Mouse (Mus musculus): ENCODE results near the gene Add1. TPM values are rescaled to one million over a fixed set of nuclear protein-coding genes. Genes with fewer than 3 reads are reported as not detected.
"Not testable (repeated sequence)": the region's sequence is repeated elsewhere in the genome, so short reads cannot be mapped to it uniquely, and the experiment has no call there.

Gene Add1
- total and polyA plus RNA-seq, 2 experiments from 2014 or later = 166 to 301 TPM

DNA sequence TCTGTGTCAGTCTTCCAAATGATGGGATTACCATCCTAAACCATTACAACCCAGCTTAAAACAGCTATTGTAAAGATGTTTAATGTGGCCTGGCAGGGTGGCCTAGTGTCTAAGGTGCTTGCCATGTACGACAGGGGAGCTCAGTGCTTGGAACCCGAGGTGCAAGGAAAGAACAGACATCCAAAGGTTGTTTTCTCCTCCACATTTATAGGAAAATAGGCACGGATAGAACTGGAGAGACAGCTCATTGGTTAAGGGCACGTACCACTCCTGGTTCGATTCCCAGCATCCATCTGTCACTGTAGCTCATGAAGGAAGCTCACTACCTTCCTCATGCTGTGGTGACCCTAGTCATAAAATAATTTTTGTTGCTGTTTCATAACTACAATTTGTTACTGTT, 14.4 kb downstream of the Add1 start:
- no peak for TF ChIP-seq CTCF (IDR thresholded peaks at IDR 0.05)
- 72% methylated on average over 5 of the region's 5 CpGs for WGBS
- Histone ChIP-seq H3K9me3 (ENCODE audit: low read length) (no peaks in the 10 kb centered on the region), H3K9ac (replicated peaks; ENCODE audit: low read length, poor library complexity, severe bottlenecking) (no peak overlapping the region), H3K27me3 (ENCODE audit: insufficient read depth, low read length) (no peaks in the 10 kb centered on the region), H3K4me3 (ENCODE audit: low read depth, low read length) (no peak overlapping the region), H3K36me3 (ENCODE audit: insufficient read depth, low read length) (no peaks in the 10 kb centered on the region), H3K4me2 (ENCODE audit: low read depth, low read length, poor library complexity, severe bottlenecking) (no peak overlapping the region), H3K27ac (ENCODE audit: low read depth, low read length) (no peak overlapping the region), H3K4me1 (ENCODE audit: insufficient read depth, low read length) (no peaks in the 10 kb centered on the region)
- DNase-seq (ENCODE audit: low spot score) (no peak), ATAC-seq (ENCODE audit: low FRiP score) (no peak)

DNA sequence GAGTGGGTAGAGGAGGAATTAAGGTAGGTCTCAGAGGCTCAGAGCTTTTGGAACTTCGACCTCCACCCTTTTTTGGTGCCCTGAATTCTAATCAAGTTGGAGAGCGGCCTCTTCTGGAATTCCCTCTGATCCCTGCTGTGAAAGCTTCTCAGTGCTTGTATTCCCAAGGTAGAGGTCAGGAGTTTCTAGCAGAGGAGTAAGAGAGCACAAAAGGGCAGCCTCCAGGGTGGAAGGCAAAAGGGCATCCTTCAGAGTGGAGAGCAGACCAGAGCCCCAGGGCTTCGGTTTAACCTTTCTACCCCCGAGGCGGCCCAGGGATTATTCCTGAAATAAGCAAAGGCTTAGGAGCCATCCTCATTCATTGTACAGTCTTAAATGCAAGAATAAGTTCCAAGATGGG, 16.6 kb downstream of the Add1 start:
- Histone ChIP-seq H3K9me3 (ENCODE audit: low read length) (no peaks in the 10 kb centered on the region), H3K4me2 (ENCODE audit: low read depth, low read length, poor library complexity, severe bottlenecking) (no peak overlapping the region), H3K36me3 (ENCODE audit: insufficient read depth, low read length) (no peaks in the 10 kb centered on the region; the same call in 1 of the 2 replicates), H3K4me3 (ENCODE audit: low read depth, low read length) (no peak overlapping the region), H3K27ac (ENCODE audit: low read depth, low read length) (no peak overlapping the region), H3K4me1 (ENCODE audit: insufficient read depth, low read length) (no peaks in the 10 kb centered on the region), H3K9ac (replicated peaks; ENCODE audit: low read length, poor library complexity, severe bottlenecking) (no peak overlapping the region), H3K27me3 (ENCODE audit: insufficient read depth, low read length) (no peaks in the 10 kb centered on the region)
- DNase-seq (ENCODE audit: low spot score) (no peak), ATAC-seq (ENCODE audit: low FRiP score) (no peak)
- 15% methylated on average over 5 of the region's 5 CpGs for WGBS
- no peak for TF ChIP-seq CTCF (IDR thresholded peaks at IDR 0.05)

GRCm38 (mm10) chr5:34590702-34591101, 17.2 kb downstream of the Add1 start:
- Histone ChIP-seq H3K36me3 (ENCODE audit: insufficient read depth, low read length) (no peaks in the 10 kb centered on the region; the same call in 1 of the 2 replicates), H3K4me2 (ENCODE audit: low read depth, low read length, poor library complexity, severe bottlenecking) (no peak overlapping the region), H3K27ac (ENCODE audit: low read depth, low read length) (no peak overlapping the region), H3K4me3 (ENCODE audit: low read depth, low read length) (no peak overlapping the region), H3K9me3 (ENCODE audit: low read length) (no peaks in the 10 kb centered on the region), H3K9ac (replicated peaks; ENCODE audit: low read length, poor library complexity, severe bottlenecking) (no peak overlapping the region), H3K27me3 (ENCODE audit: insufficient read depth, low read length) (no peaks in the 10 kb centered on the region), H3K4me1 (ENCODE audit: insufficient read depth, low read length) (no peaks in the 10 kb centered on the region)
- TF ChIP-seq CTCF (IDR thresholded peaks at IDR 0.05) = no peak
- 41% methylated on average over 4 of the region's 4 CpGs for WGBS
- no peak for ATAC-seq (ENCODE audit: low FRiP score)
- no peak for DNase-seq (ENCODE audit: low spot score)

GRCm38 (mm10) chr5:34591388-34592004, 18.0 kb downstream of the Add1 start:
- Histone ChIP-seq H3K4me2 (ENCODE audit: low read depth, low read length, poor library complexity, severe bottlenecking) (no peak overlapping the region), H3K27me3 (ENCODE audit: insufficient read depth, low read length) (no peaks in the 10 kb centered on the region), H3K9ac (replicated peaks; ENCODE audit: low read length, poor library complexity, severe bottlenecking) (no peak overlapping the region), H3K9me3 (ENCODE audit: low read length) (no peaks in the 10 kb centered on the region), H3K4me1 (ENCODE audit: insufficient read depth, low read length) (no peaks in the 10 kb centered on the region), H3K36me3 (ENCODE audit: insufficient read depth, low read length) (no peaks in the 10 kb centered on the region; the same call in 1 of the 2 replicates), H3K27ac (ENCODE audit: low read depth, low read length) (no peak overlapping the region), H3K4me3 (ENCODE audit: low read depth, low read length) (no peak overlapping the region)
- ATAC-seq (ENCODE audit: low FRiP score) (no peak), DNase-seq (ENCODE audit: low spot score) (peak; percentile 46)
- 28% methylated on average over 5 of the region's 5 CpGs for WGBS
- TF ChIP-seq CTCF (IDR thresholded peaks at IDR 0.05) = no peak

DNA sequence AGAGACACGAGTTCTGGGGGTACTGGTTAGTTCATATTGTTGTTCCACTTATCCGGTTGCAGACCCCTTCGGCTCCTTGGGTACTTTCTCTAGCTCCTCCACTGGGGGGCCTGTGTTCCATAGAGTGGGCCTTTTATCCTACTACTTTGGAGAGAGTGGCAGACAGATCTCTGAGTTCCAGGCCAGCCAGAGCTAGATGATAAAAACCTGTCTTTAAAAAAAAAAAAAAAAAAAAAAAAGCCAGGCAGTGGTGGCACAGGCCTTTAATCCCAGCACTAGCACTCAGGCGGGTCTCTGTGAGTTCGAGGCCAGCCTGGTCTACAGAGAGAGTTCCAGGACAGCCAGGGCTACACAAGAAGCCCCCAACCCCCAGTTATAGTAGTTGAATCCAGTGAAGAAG, 18.8 kb downstream of the Add1 start:
- not testable (repeated sequence) for H3K36me3 ChIP-seq (ENCODE audit: insufficient read depth, low read length); H3K27me3 ChIP-seq (ENCODE audit: insufficient read depth, low read length); H3K4me1 ChIP-seq (ENCODE audit: insufficient read depth, low read length); H3K9me3 ChIP-seq (ENCODE audit: low read length); DNase-seq (ENCODE audit: low spot score); H3K27ac ChIP-seq (ENCODE audit: low read depth, low read length); H3K4me3 ChIP-seq (ENCODE audit: low read depth, low read length); H3K9ac ChIP-seq (replicated peaks; ENCODE audit: low read length, poor library complexity, severe bottlenecking); H3K4me2 ChIP-seq (ENCODE audit: low read depth, low read length, poor library complexity, severe bottlenecking); ATAC-seq (ENCODE audit: low FRiP score)
- WGBS = 81% methylated on average over 5 of the region's 5 CpGs

GRCm38 (mm10) chr5:34592666-34593065, 19.2 kb downstream of the Add1 start:
- Histone ChIP-seq H3K27me3 (ENCODE audit: insufficient read depth, low read length) (no peaks in the 10 kb centered on the region), H3K4me1 (ENCODE audit: insufficient read depth, low read length) (no peaks in the 10 kb centered on the region), H3K9me3 (ENCODE audit: low read length) (no peaks in the 10 kb centered on the region), H3K4me2 (ENCODE audit: low read depth, low read length, poor library complexity, severe bottlenecking) (no peak overlapping the region), H3K36me3 (ENCODE audit: insufficient read depth, low read length) (no peaks in the 10 kb centered on the region; the same call in 1 of the 2 replicates), H3K27ac (ENCODE audit: low read depth, low read length) (no peak overlapping the region), H3K4me3 (ENCODE audit: low read depth, low read length) (no peak overlapping the region), H3K9ac (replicated peaks; ENCODE audit: low read length, poor library complexity, severe bottlenecking) (no peak overlapping the region)
- ATAC-seq (ENCODE audit: low FRiP score) (no peak), DNase-seq (ENCODE audit: low spot score) (no peak)
- WGBS = 94% methylated on average over 6 of the region's 6 CpGs
- TF ChIP-seq CTCF (IDR thresholded peaks at IDR 0.05) = no peak

Measured in midbrain, postnatal 0 days (tissue).